Mouse (Mus musculus) C2C12 (cell line): ENCODE measurements around the gene Gm6583. TPM values are rescaled to one million over a fixed set of nuclear protein-coding genes. Genes with fewer than 3 reads are reported as not detected.

Experiments used
- H3K27me3 ChIP-seq: one replicate; pipeline ENCODE4 v1.6.1; 2011; ENCODE audit not compliant: control insufficient read depth, insufficient read depth, insufficient read length
- H3K36me3 ChIP-seq: one replicate; pipeline ENCODE4 v1.6.1; 2011; ENCODE audit not compliant: control insufficient read depth, insufficient read depth
- H3K4me3 ChIP-seq: one replicate; pipeline ENCODE4 v1.5.1; 2011; ENCODE audit warnings: mild to moderate bottlenecking, control low read depth; ENCODE audit not compliant: poor library complexity, insufficient read depth, severe bottlenecking
- H3K79me2 ChIP-seq: one replicate; pipeline ENCODE4 v1.6.1; 2011; ENCODE audit not compliant: control insufficient read depth, insufficient read depth
- H3K79me3 ChIP-seq: one replicate; pipeline ENCODE4 v1.6.1; 2011; ENCODE audit warnings: low read depth, control low read depth
- H3ac ChIP-seq: one replicate; pipeline ENCODE3; 2011; ENCODE audit warnings: low read depth; ENCODE audit not compliant: control insufficient read depth, insufficient read length
- CEBPB ChIP-seq: IDR thresholded peaks from one replicate; pipeline ENCODE4 v1.6.1; 2011; ENCODE audit warnings: low read depth, mild to moderate bottlenecking, control low read depth, moderate library complexity
- CTCF ChIP-seq: IDR thresholded peaks from one replicate; pipeline ENCODE4 v1.5.1; 2011; ENCODE audit not compliant: control insufficient read depth, insufficient read depth, insufficient read length
- FOSL1 ChIP-seq: IDR thresholded peaks from one replicate; pipeline ENCODE4 v1.8.0; 2011; ENCODE audit warnings: mild to moderate bottlenecking, low read length; ENCODE audit not compliant: poor library complexity, insufficient read depth, severe bottlenecking
- MAX ChIP-seq: IDR thresholded peaks from one replicate; pipeline ENCODE4 v1.6.1; 2011; ENCODE audit warnings: mild to moderate bottlenecking, control low read depth
- MYOD1 ChIP-seq: IDR thresholded peaks from one replicate; pipeline ENCODE4 v1.6.1; 2011; ENCODE audit warnings: low read depth; ENCODE audit not compliant: control insufficient read depth, insufficient read length
- MYOG ChIP-seq: IDR thresholded peaks from one replicate; pipeline ENCODE4 v1.6.1; 2011; ENCODE audit not compliant: control insufficient read depth, insufficient read length; ENCODE audit errors: extremely low read depth
- USF1 ChIP-seq: IDR thresholded peaks from one replicate; pipeline ENCODE4 v1.6.1; 2011; ENCODE audit warnings: low read depth, mild to moderate bottlenecking, control low read depth, moderate library complexity
- polyA plus RNA-seq: library from polyadenylated mRNA; unstranded; fragments of >200 nt; fragmentation: generic; extraction: Trizol; gene quantifications from one replicate; pipeline ENCODE4 v1.2.1, GENCODE M21; 2012; ENCODE audit warnings: missing spikeins

The Gm6583 gene
- polyA plus RNA-seq, 1 experiment = 0.04 TPM

GRCm38 (mm10) chr5:112366879-112367278 lies 11.0 kb upstream of the Gm6583 start:
- Histone ChIP-seq H3K27me3 (no peaks in the 10 kb centered on the region), H3K79me2 (peaks cover 18% of the 10 kb centered on the region), H3K79me3 (no peaks in the 10 kb centered on the region), H3K4me3 (no peak overlapping the region), H3ac (no peak overlapping the region), H3K36me3 (peaks cover 25% of the 10 kb centered on the region)
- TF ChIP-seq MAX (no peak), FOSL1 (no peak), MYOD1 (no peak), MYOG (no peak), CTCF (no peak), CEBPB (no peak), USF1 (no peak)

GRCm38 (mm10) chr5:112364184-112364797 lies 8.5 kb upstream of the Gm6583 start:
- Histone ChIP-seq H3K27me3 (no peaks in the 10 kb centered on the region), H3K79me2 (peaks cover 7% of the 10 kb centered on the region), H3K79me3 (no peaks in the 10 kb centered on the region), H3ac (no peak overlapping the region), H3K4me3 (no peak overlapping the region), H3K36me3 (peaks cover 12% of the 10 kb centered on the region)
- TF ChIP-seq MYOG (no peak), USF1 (no peak), MAX (no peak), CEBPB (no peak), FOSL1 (no peak), CTCF (no peak), MYOD1 (no peak)

GRCm38 (mm10) chr5:112360077-112360476 lies 4.2 kb upstream of the Gm6583 start:
- H3K36me3 ChIP-seq = no peaks in the 10 kb centered on the region
- no peaks in the 10 kb centered on the region for H3K79me2 ChIP-seq
- H3ac ChIP-seq = no peak overlapping the region
- H3K27me3 ChIP-seq = no peaks in the 10 kb centered on the region
- no peak overlapping the region for H3K4me3 ChIP-seq
- no peaks in the 10 kb centered on the region for H3K79me3 ChIP-seq
- TF ChIP-seq MYOG (no peak), MAX (no peak), USF1 (no peak), CEBPB (no peak), CTCF (no peak)

- TF ChIP-seq FOSL1 = no peak
- Histone ChIP-seq H3K79me3 (no peaks in the 10 kb centered on the region), H3ac (no peak overlapping the region), H3K79me2 (no peaks in the 10 kb centered on the region), H3K27me3 (no peaks in the 10 kb centered on the region), H3K4me3 (no peak overlapping the region), H3K36me3 (no peaks in the 10 kb centered on the region)
Observed at GRCm38 (mm10) chr5:112359520-112359919, 3.7 kb upstream of the Gm6583 start.

GRCm38 (mm10) chr5:112356322-112356721 lies 489 bp upstream of the Gm6583 start:
- Histone ChIP-seq H3K4me3 (no peak overlapping the region), H3ac (no peak overlapping the region), H3K27me3 (no peaks in the 10 kb centered on the region), H3K79me3 (no peaks in the 10 kb centered on the region), H3K79me2 (no peaks in the 10 kb centered on the region), H3K36me3 (no peaks in the 10 kb centered on the region)
- TF ChIP-seq MYOG (no peak), MAX (no peak), CEBPB (no peak), FOSL1 (no peak), CTCF (no peak), USF1 (no peak), MYOD1 (no peak)

- H3K27me3 ChIP-seq = no peaks in the 10 kb centered on the region
- peaks cover 2% of the 10 kb centered on the region for H3K36me3 ChIP-seq
- no peaks in the 10 kb centered on the region for H3K79me3 ChIP-seq
- no peak overlapping the region for H3K4me3 ChIP-seq
- no peaks in the 10 kb centered on the region for H3K79me2 ChIP-seq
- no peak overlapping the region for H3ac ChIP-seq
- TF ChIP-seq MYOG (no peak), MYOD1 (no peak), USF1 (no peak), CTCF (no peak), MAX (no peak)
Observed at GRCm38 (mm10) chr5:112355493-112355892, 340 bp downstream of the Gm6583 start.
